Mouse (Mus musculus) cerebellum, adult 2 months (tissue): ENCODE measurements around the gene Gas6. TPM values are rescaled to one million over a fixed set of nuclear protein-coding genes. Genes with fewer than 3 reads are reported as not detected.

ENCODE experiments used
- DNase-seq, 2 experiments: peaks; one replicate each; pipeline ENCODE4 v3.0.0; 2021
- H3K27ac ChIP-seq: fragments of 200-500 bp; 2 replicates; pipeline ENCODE4 v1.5.1; 2012; ENCODE audit warnings: low read length, control low read depth, inconsistent platforms; ENCODE audit not compliant: insufficient read depth
- H3K27me3 ChIP-seq: fragments of 200-500 bp; 2 replicates; pipeline ENCODE4 v1.6.1; 2012; ENCODE audit warnings: inconsistent platforms, mild to moderate bottlenecking, low read length, moderate library complexity; ENCODE audit not compliant: control insufficient read depth, insufficient read depth
- H3K4me1 ChIP-seq: fragments of 200-500 bp; 2 replicates; pipeline ENCODE4 v1.6.1; 2011; ENCODE audit warnings: low read length; ENCODE audit not compliant: control insufficient read depth, insufficient read depth
- H3K4me3 ChIP-seq: fragments of 200-500 bp; replicated peaks from 2 replicates; pipeline ENCODE3; 2011; ENCODE audit warnings: mild to moderate bottlenecking, low read depth, low read length, control low read depth; ENCODE audit not compliant: insufficient read depth
- CTCF ChIP-seq: fragments of 200-500 bp; IDR thresholded peaks from 2 replicates; pipeline ENCODE4 v1.5.1; 2011; ENCODE audit warnings: low read depth, mild to moderate bottlenecking, control low read depth, low read length, moderate library complexity, borderline replicate concordance; ENCODE audit not compliant: insufficient read depth
- POLR2A ChIP-seq: fragments of 200-500 bp; IDR thresholded peaks from 2 replicates; pipeline ENCODE4 v1.6.1; 2011; ENCODE audit warnings: low read length, control low read depth, borderline replicate concordance; ENCODE audit not compliant: insufficient read depth
- WGBS: fragments of 180-500 bp; shearing (Covaris S2); methylation state at CpG from one replicate; pipeline ENCODE4 v1.1.7; 2018; 5-methylcytosine and 5-hydroxymethylcytosine counted together
- polyA plus RNA-seq: library from polyadenylated mRNA; depleted of rRNA; stranded (reverse); fragments of >200 nt; gene quantifications from 2 replicates; pipeline ENCODE4 v1.2.3, GENCODE M21; 2012

Gas6 gene
- polyA plus RNA-seq, 1 experiment, result 145 TPM

DNA sequence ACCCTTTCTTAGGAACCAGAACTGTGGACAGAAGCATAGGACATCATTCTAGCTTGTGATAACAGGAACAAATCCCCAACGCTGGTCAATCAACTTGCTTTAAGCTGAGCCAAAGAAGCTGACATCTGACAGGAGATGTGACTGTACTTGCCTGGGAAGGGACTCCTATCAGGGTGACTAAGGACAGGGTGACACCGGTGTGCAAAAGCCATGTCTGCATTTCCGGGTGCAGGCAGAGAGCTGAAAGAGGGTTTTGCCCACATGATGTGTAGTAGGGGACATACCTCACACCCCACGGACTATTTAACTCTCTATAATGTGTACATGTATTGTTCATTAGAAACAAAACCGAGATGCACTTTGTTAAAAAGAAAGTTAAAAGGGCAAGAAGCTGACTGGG, 11.1 kb downstream of the Gas6 start:
- Histone ChIP-seq H3K27me3 (no peaks in the 10 kb centered on the region), H3K4me1 (peaks cover 26% of the 10 kb centered on the region), H3K4me3 (no peak overlapping the region), H3K27ac (no peak overlapping the region)
- 94% methylated on average over 5 of the region's 5 CpGs for WGBS
- TF ChIP-seq POLR2A (no peak), CTCF (no peak)
- no peak for DNase-seq

DNA sequence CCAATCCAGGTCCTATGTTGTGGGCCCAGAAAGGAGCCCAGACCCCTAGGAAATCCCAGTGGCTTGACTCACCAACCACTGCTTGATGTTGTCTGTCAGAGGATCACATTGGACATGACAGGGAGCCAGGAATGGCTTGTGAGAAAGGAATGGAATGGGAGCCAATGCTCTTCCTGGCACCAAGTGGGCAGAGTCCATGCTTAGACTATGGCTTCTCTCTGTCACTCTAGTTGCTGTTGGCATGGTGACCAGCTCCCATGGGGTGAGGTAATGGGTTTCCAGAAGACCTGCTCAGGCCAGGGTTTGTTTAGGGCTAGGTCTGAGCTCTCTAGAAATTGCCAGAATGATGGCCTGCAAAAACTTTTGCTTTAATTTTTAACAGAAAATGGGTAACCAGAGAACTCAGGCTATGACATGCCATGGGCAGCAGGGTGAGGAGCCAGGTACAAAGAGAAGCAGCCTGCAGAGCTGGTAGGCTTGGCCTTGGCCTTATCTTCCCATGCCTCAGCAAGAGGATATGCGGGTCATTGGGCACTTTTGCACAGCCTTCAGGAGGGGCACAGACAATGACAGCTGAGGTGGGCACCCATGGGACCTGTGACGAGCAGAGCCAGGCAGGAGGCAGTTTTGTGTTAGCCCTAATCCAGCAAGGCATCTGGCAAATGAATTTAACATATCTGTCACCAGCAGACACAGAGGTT, 12.0 kb downstream of the Gas6 start:
- TF ChIP-seq CTCF, result no peak
- TF ChIP-seq POLR2A, result no peak
- DNase-seq, result peak; percentile 40 to 65
- H3K27ac ChIP-seq, result no peak overlapping the region
- H3K4me1 ChIP-seq, result peaks cover 26% of the 10 kb centered on the region
- 73% methylated on average over 2 of the region's 2 CpGs for WGBS
- H3K4me3 ChIP-seq, result no peak overlapping the region
- no peaks in the 10 kb centered on the region for H3K27me3 ChIP-seq

DNA sequence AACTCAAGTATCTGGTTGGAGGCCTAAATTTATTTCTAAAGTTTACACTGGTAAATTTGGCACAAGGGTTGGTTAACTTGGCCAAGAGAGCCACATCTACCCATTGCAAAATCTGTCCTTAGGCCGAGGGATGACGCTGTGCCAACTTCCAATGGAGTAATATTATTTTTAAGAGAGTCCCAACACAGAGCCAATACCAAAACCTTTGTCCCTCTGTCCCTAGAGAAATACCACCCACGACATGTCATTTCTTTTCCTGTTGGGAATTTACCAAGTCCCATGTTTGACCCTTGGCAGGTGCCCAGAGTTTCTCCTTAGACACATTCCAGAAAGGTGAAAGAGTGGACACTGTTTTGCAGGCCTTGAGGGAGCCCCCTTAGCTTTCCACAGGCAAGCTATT, 12.7 kb downstream of the Gas6 start:
- 44% methylated on average over 3 of the region's 3 CpGs for WGBS

DNA sequence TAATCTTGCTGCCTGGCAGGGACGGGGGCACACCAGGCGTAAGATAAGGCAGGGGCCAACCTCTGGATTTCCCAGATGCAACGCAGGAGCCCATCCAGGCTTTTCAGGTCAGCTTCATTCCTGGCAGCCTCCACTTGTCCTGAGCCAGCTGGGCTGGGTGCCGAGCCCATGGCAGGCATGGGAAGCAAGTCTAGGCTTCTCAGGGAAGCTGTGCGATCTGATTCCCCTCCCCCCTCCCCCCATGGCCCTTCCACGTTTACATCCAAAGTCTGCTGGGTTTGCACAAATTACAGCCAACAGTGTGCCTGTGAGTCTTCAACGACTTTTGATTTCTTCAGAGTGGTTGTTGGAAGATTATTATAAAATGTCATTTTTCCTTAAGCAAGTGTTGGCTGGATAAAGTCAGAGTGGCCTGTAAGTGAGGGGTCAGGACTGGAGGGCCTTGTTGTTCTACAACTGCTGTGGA, 13.2 kb downstream of the Gas6 start:
- no peak for TF ChIP-seq CTCF
- no peak overlapping the region for H3K4me3 ChIP-seq
- no peak for DNase-seq
- WGBS, result 48% methylated on average over 7 of the region's 7 CpGs
- peaks cover 26% of the 10 kb centered on the region for H3K4me1 ChIP-seq
- no peak overlapping the region for H3K27ac ChIP-seq
- no peaks in the 10 kb centered on the region for H3K27me3 ChIP-seq

More for the DNA sequence above, 12.7 kb downstream of the Gas6 start:
- TF ChIP-seq CTCF, result no peak
- no peak for TF ChIP-seq POLR2A
- Histone ChIP-seq H3K4me3 (no peak overlapping the region), H3K27ac (no peak overlapping the region), H3K27me3 (no peaks in the 10 kb centered on the region), H3K4me1 (peaks cover 26% of the 10 kb centered on the region)
- no peak for DNase-seq

DNA sequence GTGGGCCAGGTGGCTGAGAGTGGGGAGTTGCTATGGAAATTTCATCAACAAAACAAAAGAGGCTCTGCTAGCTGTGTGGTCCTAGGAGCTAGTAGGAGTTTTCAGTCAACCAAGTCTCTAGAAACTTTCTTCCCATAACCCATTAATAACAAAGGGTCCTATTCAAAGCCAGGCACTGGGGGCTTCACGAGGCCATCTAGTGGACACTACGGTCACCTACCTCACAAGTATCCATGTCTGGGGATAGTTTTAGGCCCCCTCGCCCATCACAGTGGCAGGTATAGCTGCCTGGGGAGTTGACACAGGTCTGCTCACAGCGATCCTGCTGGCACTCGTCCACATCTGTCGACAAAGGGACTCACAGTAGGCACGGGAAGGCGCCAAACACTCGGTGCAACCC, 18.4 kb downstream of the Gas6 start:
- Histone ChIP-seq H3K4me1 (peaks cover 2% of the 10 kb centered on the region), H3K4me3 (no peak overlapping the region), H3K27ac (no peak overlapping the region), H3K27me3 (no peaks in the 10 kb centered on the region)
- no peak for TF ChIP-seq POLR2A
- TF ChIP-seq CTCF, result no peak; the same call in 1 of the 2 replicates
- WGBS, result 54% methylated on average over 9 of the region's 9 CpGs
- no peak for DNase-seq

DNA sequence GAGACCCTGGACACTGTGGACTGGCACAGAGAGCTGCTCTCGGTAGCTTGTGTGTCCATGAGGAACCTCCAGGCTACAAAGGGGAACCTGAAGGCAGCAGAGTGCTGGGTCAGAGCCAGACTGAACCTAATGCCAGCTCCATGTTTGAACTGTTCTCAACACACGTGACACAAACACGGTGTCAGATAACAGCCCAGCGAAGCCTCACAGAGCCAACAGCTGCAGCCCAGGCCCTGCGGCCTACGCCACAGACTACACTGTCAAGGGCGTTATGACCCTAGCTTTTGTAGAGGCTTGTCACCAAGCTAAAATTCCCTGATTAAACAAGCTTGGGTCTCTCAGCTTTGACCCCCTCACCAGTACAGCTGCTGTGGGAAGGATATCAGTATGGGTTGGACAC, 22.0 kb downstream of the Gas6 start:
- peaks cover 11% of the 10 kb centered on the region for H3K4me1 ChIP-seq
- H3K4me3 ChIP-seq, result no peak overlapping the region
- H3K27me3 ChIP-seq, result no peaks in the 10 kb centered on the region
- no peak overlapping the region for H3K27ac ChIP-seq
- TF ChIP-seq CTCF, result no peak
- no peak for TF ChIP-seq POLR2A
- 72% methylated on average over 7 of the region's 7 CpGs for WGBS
- no peak for DNase-seq

DNA sequence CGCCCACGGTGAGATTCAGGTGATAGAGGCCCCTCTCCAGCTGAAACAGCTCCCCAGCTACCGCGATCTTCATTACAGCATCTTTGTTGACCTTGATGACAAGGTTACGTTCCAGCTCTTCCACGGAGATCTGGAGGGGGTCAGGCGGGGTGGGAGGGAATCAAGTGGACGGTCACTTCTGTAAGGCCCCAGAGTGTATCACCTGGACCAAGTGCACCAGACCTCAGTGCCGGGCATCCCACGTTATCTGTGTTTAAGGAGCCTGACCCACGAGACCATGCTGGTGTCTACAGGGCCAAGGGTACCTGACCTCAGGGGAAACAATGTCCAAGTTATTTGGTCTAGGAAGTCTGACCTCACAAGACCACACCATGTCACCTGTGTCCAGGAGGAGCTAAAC, 22.8 kb downstream of the Gas6 start:
- H3K4me1 ChIP-seq, result peaks cover 11% of the 10 kb centered on the region

DNA sequence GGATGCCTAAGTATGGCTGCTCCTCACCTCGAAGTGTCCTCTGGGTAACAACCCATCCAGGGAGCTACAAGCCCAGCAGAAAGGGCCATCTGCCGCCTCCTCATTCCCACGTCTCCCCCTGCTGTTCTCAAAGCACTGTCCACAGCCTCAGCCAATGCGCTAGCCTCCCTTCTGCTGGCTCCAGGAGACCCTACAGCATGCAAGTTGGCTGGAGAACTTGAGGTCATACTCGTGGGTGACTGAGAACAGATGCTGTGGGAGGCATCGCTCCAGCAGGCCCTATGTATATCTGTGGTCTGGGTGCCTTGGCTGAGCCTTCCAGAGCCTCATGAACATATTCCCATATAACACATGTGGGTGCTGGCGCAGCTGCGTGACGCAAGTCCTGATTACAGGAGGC, 25.6 kb downstream of the Gas6 start:
- Histone ChIP-seq H3K4me1 (peaks cover 11% of the 10 kb centered on the region), H3K27ac (no peak overlapping the region), H3K27me3 (no peaks in the 10 kb centered on the region), H3K4me3 (no peak overlapping the region)
- peak in 1 of 2 experiments; percentile 18 for DNase-seq
- no peak for TF ChIP-seq POLR2A
- 43% methylated on average over 9 of the region's 9 CpGs for WGBS

More for the DNA sequence above, 22.8 kb downstream of the Gas6 start:
- 92% methylated on average over 11 of the region's 11 CpGs for WGBS
- Histone ChIP-seq H3K27ac (no peak overlapping the region), H3K4me3 (no peak overlapping the region), H3K27me3 (no peaks in the 10 kb centered on the region)
- DNase-seq, result no peak
- TF ChIP-seq POLR2A, result no peak
